ENCODE assay signal across 8 mouse cellular contexts in the genomic region with DNA sequence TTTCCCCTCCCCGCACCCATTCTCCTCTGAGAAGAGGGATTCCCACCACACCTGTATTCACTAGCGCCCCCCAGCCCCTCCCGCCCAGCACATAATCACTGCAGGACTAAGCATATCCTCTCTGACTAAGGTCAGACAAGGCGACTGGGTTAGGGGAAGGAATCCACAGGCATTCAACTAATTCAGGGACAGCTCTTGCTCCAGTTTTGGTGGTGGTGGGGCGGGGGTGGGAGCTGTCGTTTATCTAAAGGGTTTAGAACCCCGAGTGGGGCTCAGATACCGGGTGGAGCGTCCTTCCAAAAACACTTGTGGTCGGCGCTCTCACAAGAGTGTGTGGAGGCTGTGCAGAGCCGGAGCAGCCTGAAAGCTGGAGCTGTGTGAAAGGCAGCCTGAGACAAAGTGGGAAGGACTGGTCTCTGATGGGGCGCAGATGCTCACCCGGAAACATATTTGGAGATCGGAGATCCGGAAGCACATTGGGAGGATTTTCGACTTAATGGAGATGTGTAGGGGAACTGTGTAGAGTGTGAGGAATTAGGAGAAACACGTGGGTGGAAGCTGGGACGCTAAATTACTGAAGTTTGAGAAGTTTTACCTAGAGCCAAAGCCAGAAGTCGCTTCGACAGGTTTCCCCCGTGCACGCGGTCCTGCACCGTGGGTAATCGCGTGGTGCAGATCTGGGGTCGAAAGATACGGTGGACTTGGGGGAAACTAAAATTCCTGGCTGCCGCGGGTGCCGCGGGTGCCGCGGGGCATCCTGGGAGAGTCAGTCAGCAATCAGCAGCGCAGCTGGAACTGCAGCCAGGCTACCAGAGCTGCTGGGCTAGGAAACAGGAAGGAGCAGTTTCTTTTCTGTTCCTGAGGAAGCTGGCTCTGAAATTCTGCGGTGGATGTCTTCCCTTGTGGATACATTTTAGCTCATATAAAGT. TPM values are rescaled to one million over a fixed set of nuclear protein-coding genes. Genes with fewer than 3 reads are reported as not detected.
DNase-seq lines count a peak whose midpoint lies in the region; ATAC-seq and TF ChIP-seq lines count a peak whose summit lies in the region.

No protein-coding gene starts in this region.

- H3K27ac ChIP-seq in CH12.LX (ENCODE audit: insufficient read depth, low read depth), result peak overlapping the region; percentile 79
- peak overlapping the region; percentile 61 for H3K27ac ChIP-seq in brown adipose tissue, adult 24 weeks (replicated peaks; ENCODE audit: low read depth, low read length)
- H3K27ac ChIP-seq in heart, embryonic 16.5 days (ENCODE audit: low read length), result peak overlapping the region; percentile 84
- peak overlapping the region; percentile 89 for H3K27ac ChIP-seq in liver, postnatal 0 days (ENCODE audit: low read depth)
- H3K27ac ChIP-seq in neural tube, embryonic 14.5 days (ENCODE audit: low read depth, low read length), result peak overlapping the region; percentile 78

- peaks cover 4 to 5% of the 10 kb centered on the region in 2 experiments for H3K36me3 ChIP-seq in CH12.LX (replicated peaks in 1 of 2; ENCODE audit: control insufficient read depth in 1 of 2, insufficient read depth in 1 of 2, low read length in 1 of 2)
- H3K36me3 ChIP-seq in heart, embryonic 16.5 days (ENCODE audit: control insufficient read depth, insufficient read depth), result 0 out of 2 replicates have a peak, but pooled peaks cover 4% of the 10 kb centered on the region
- H3K36me3 ChIP-seq in liver, postnatal 0 days (replicated peaks; ENCODE audit: insufficient read depth, low read length), result no peaks in the 10 kb centered on the region
- H3K36me3 ChIP-seq in neural tube, embryonic 14.5 days (ENCODE audit: control insufficient read depth, insufficient read depth, low read length), result no peaks in the 10 kb centered on the region

- peak overlapping the region; percentile 79 for H3K9ac ChIP-seq in CH12.LX (ENCODE audit: insufficient read depth, low read depth)
- peak overlapping the region; percentile 73 for H3K9ac ChIP-seq in heart, embryonic 16.5 days (ENCODE audit: low read length)
- peak overlapping the region; percentile 80 for H3K9ac ChIP-seq in liver, postnatal 0 days (replicated peaks)
- H3K9ac ChIP-seq in neural tube, embryonic 14.5 days (replicated peaks; ENCODE audit: low read depth, low read length), result peak overlapping the region; percentile 60

- DNase-seq in CH12.LX (ENCODE audit: extremely low read depth), result peak; percentile 70
- DNase-seq in kidney, postnatal 25 days, result peak; percentile 77 to 88
- DNase-seq in liver, postnatal 0 days, result peak; percentile 80
- peak; percentile 71 for DNase-seq in testis, postnatal 14 days (ENCODE audit: low spot score)

- no peaks in the 10 kb centered on the region for H3K27me3 ChIP-seq in CH12.LX (replicated peaks)
- no peaks in the 10 kb centered on the region for H3K27me3 ChIP-seq in heart, embryonic 16.5 days (ENCODE audit: control insufficient read depth, insufficient read depth, low read length)
- H3K27me3 ChIP-seq in liver, postnatal 0 days (ENCODE audit: insufficient read depth, low read length), result no peaks in the 10 kb centered on the region
- no peaks in the 10 kb centered on the region for H3K27me3 ChIP-seq in neural tube, embryonic 14.5 days (ENCODE audit: control insufficient read depth, insufficient read depth, low read length)

- no peak for TF ChIP-seq RAD21 in CH12.LX (IDR thresholded peaks at IDR 0.05; ENCODE audit: low read depth, low read length)

- dilution Hi-C loops in CH12.LX (cut with MboI; ENCODE audit: extremely low pct_ligation_motif_present, extremely low pct_unique_long_range_greater_than_20kb, low sequenced_read_pairs), result no loop called here

- no peaks in the 10 kb centered on the region for H3K79me2 ChIP-seq in CH12.LX (replicated peaks; ENCODE audit: control insufficient read depth, extremely low read depth, insufficient read depth, poor library complexity, severe bottlenecking)

- WGBS in heart, embryonic 16.5 days, result under 1% methylated on average over 37 of the region's 37 CpGs
- WGBS in liver, postnatal 0 days (ENCODE audit: insufficient replicate concordance), result 1% methylated on average over 37 of the region's 37 CpGs
- 0% methylated on average over 37 of the region's 37 CpGs for WGBS in neural tube, embryonic 14.5 days

- TF ChIP-seq POLR2A in CH12.LX (IDR thresholded peaks at IDR 0.05; ENCODE audit: low read depth, low read length), result peak; percentile 86

- peak; percentile 96 for ATAC-seq in erythroid progenitor cell, adult 5-6 weeks (replicated peaks; ENCODE audit: low FRiP score, poor library complexity, severe bottlenecking)
- peak; percentile 95 for ATAC-seq in heart, embryonic 16.5 days (replicated peaks; ENCODE audit: extremely low read depth, insufficient read depth, low FRiP score)
- peak; percentile 90 for ATAC-seq in liver, postnatal 0 days
- ATAC-seq in neural tube, embryonic 14.5 days (ENCODE audit: low read depth), result peak; percentile 92

- H3K9me3 ChIP-seq in CH12.LX (replicated peaks; ENCODE audit: low read length), result peaks cover 5% of the 10 kb centered on the region
- no peaks in the 10 kb centered on the region for H3K9me3 ChIP-seq in heart, embryonic 16.5 days (replicated peaks; ENCODE audit: control insufficient read depth, low read length)
- no peaks in the 10 kb centered on the region for H3K9me3 ChIP-seq in liver, postnatal 0 days (ENCODE audit: low read length)
- H3K9me3 ChIP-seq in neural tube, embryonic 14.5 days (ENCODE audit: control insufficient read depth, low read length), result no peaks in the 10 kb centered on the region

- peak overlapping the region; percentile 55 to 78 (median 72) for H3K4me3 ChIP-seq in CH12.LX (replicated peaks in 1 of 3; ENCODE audit: low read depth in 2 of 3, low read length in 2 of 3, poor library complexity in 1 of 3)
- H3K4me3 ChIP-seq in brown adipose tissue, adult 24 weeks (ENCODE audit: insufficient read depth, low read depth, low read length), result peak overlapping the region; percentile 73
- H3K4me3 ChIP-seq in heart, embryonic 16.5 days (ENCODE audit: low read length), result peak overlapping the region; percentile 64
- peak overlapping the region; percentile 70 for H3K4me3 ChIP-seq in liver, postnatal 0 days (ENCODE audit: low read depth, low read length)
- peak overlapping the region; percentile 49 for H3K4me3 ChIP-seq in neural tube, embryonic 14.5 days (ENCODE audit: low read depth, low read length)

- no peak for TF ChIP-seq CTCF in CH12.LX (conservative IDR thresholded peaks at IDR 0.05 in 1 of 2, IDR thresholded peaks at IDR 0.05 in 1 of 2; ENCODE audit: low read depth in 2 of 2, low read length in 2 of 2)
- no peak for TF ChIP-seq CTCF in liver, postnatal 0 days (IDR thresholded peaks at IDR 0.05; ENCODE audit: low read depth)

- H3K4me1 ChIP-seq in CH12.LX (ENCODE audit: control insufficient read depth in 1 of 2, insufficient read depth in 2 of 2), result peaks cover 3 to 5% of the 10 kb centered on the region in 2 experiments
- no peaks in the 10 kb centered on the region for H3K4me1 ChIP-seq in brown adipose tissue, adult 24 weeks (ENCODE audit: control insufficient read depth, insufficient read depth, insufficient read length, low read length)
- H3K4me1 ChIP-seq in heart, embryonic 16.5 days (ENCODE audit: control insufficient read depth, insufficient read depth, low read length), result peaks cover 4% of the 10 kb centered on the region
- H3K4me1 ChIP-seq in liver, postnatal 0 days (ENCODE audit: insufficient read depth), result peaks cover 7% of the 10 kb centered on the region
- H3K4me1 ChIP-seq in neural tube, embryonic 14.5 days (ENCODE audit: control insufficient read depth, insufficient read depth, low read length), result 0 out of 2 replicates have a peak, but pooled peaks cover 3% of the 10 kb centered on the region

- in situ Hi-C loops in CH12.LX (cut with MboI; ENCODE audit: low pct_ligation_motif_present, low pct_unique_long_range_greater_than_20kb, low sequenced_read_pairs), result loop anchor here (10.0 kb wide), 1 partner anchor 92 kb away; a partner anchor contains a TSS

- peak overlapping the region; percentile 90 for H3K4me2 ChIP-seq in CH12.LX (ENCODE audit: insufficient read depth, low read depth, poor library complexity, severe bottlenecking)
- H3K4me2 ChIP-seq in heart, embryonic 16.5 days (ENCODE audit: low read depth, low read length), result peak overlapping the region; percentile 92
- H3K4me2 ChIP-seq in liver, postnatal 0 days (ENCODE audit: low read depth, low read length), result peak overlapping the region; percentile 97
- H3K4me2 ChIP-seq in neural tube, embryonic 14.5 days (ENCODE audit: low read depth, low read length), result peak overlapping the region; percentile 89

- TF ChIP-seq EP300 in CH12.LX (IDR thresholded peaks at IDR 0.05; ENCODE audit: low read length), result 0 out of 2 replicates have a peak, but pooled peaks have one; percentile 18
- TF ChIP-seq EP300 in liver, postnatal 0 days (IDR thresholded peaks at IDR 0.05; ENCODE audit: low read depth), result peak; percentile 26; the same call in 1 of the 2 replicates

RNA-seq across cellular contexts. Expression of a gene that starts 18.9 kb away (rescaled TPM):
- 8.6 and 9.6 TPM in 2 replicates for total RNA-seq in CH12.LX (2012; rRNA removed)
- 15.4 and 16.3 TPM in 2 replicates for total RNA-seq in CH12.LX (2014; rRNA removed)
- 5.9 and 6.4 TPM in 2 replicates for polyA plus RNA-seq in CH12.LX (2012; ENCODE audit: insufficient read length, low read depth)
- polyA plus RNA-seq in brown adipose tissue, adult 24 weeks (2012; ENCODE audit: insufficient read depth, insufficient read length, missing spikeins), result 5.0 and 6.8 TPM in 2 replicates
- total RNA-seq in erythroid progenitor cell, adult 5-6 weeks (2015; ENCODE audit: low replicate concordance), result 5.0 and 6.3 TPM in 2 replicates
- 3.2 and 4.1 TPM in 2 replicates for total RNA-seq in erythroid progenitor cell, adult 5-6 weeks (2017; ENCODE audit: low replicate concordance)
- 4.3 and 4.9 TPM in 2 replicates for polyA plus RNA-seq in heart, embryonic 16.5 days (2015; fragmentation: Nextera tagmentation; extraction: Ambion mirVana)
- polyA plus RNA-seq in liver, postnatal 0 days (2015; fragmentation: Nextera tagmentation; extraction: Ambion mirVana), result 0.85 and 1.2 TPM in 2 replicates
- 1.5 and 2.3 TPM in 2 replicates for polyA plus RNA-seq in neural tube, embryonic 14.5 days (2014; fragmentation: Nextera tagmentation; extraction: Ambion mirVana)

RNA-seq across cellular contexts. Expression of a gene that starts 27.7 kb away (rescaled TPM):
- total RNA-seq in CH12.LX (2012; rRNA removed), result 4.7 and 5.4 TPM in 2 replicates
- 8.4 and 9.6 TPM in 2 replicates for total RNA-seq in CH12.LX (2014; rRNA removed)
- polyA plus RNA-seq in CH12.LX (2012; ENCODE audit: insufficient read length, low read depth), result 2.4 and 3.7 TPM in 2 replicates
- polyA plus RNA-seq in brown adipose tissue, adult 24 weeks (2012; ENCODE audit: insufficient read depth, insufficient read length, missing spikeins), result 3.1 and 3.6 TPM in 2 replicates
- 2.1 and 11.5 TPM in 2 replicates for total RNA-seq in erythroid progenitor cell, adult 5-6 weeks (2015; ENCODE audit: low replicate concordance)
- 3.3 and 9.1 TPM in 2 replicates for total RNA-seq in erythroid progenitor cell, adult 5-6 weeks (2017; ENCODE audit: low replicate concordance)
- 5.6 and 6.9 TPM in 2 replicates for polyA plus RNA-seq in heart, embryonic 16.5 days (2015; fragmentation: Nextera tagmentation; extraction: Ambion mirVana)
- 2.7 and 3.5 TPM in 2 replicates for polyA plus RNA-seq in liver, postnatal 0 days (2015; fragmentation: Nextera tagmentation; extraction: Ambion mirVana)
- 9.6 and 10.4 TPM in 2 replicates for polyA plus RNA-seq in neural tube, embryonic 14.5 days (2014; fragmentation: Nextera tagmentation; extraction: Ambion mirVana)

RNA-seq across cellular contexts. Expression of a gene that starts 50.3 kb away (rescaled TPM):
- total RNA-seq in CH12.LX (2012; rRNA removed) (0.72 and 0.97 TPM in 2 replicates), CH12.LX (2014; rRNA removed) (1.6 and 1.7 TPM in 2 replicates)
- 0.67 and 0.74 TPM in 2 replicates for polyA plus RNA-seq in CH12.LX (2012; ENCODE audit: insufficient read length, low read depth)
- 4.5 and 8.5 TPM in 2 replicates for polyA plus RNA-seq in brown adipose tissue, adult 24 weeks (2012; ENCODE audit: insufficient read depth, insufficient read length, missing spikeins)
- total RNA-seq in erythroid progenitor cell, adult 5-6 weeks (2015; ENCODE audit: low replicate concordance), result 4.6 and 4.7 TPM in 2 replicates
- 2.4 and 2.7 TPM in 2 replicates for total RNA-seq in erythroid progenitor cell, adult 5-6 weeks (2017; ENCODE audit: low replicate concordance)
- polyA plus RNA-seq in heart, embryonic 16.5 days (2015; fragmentation: Nextera tagmentation; extraction: Ambion mirVana), result 10.9 and 13.2 TPM in 2 replicates
- 3.2 and 3.7 TPM in 2 replicates for polyA plus RNA-seq in liver, postnatal 0 days (2015; fragmentation: Nextera tagmentation; extraction: Ambion mirVana)
- polyA plus RNA-seq in neural tube, embryonic 14.5 days (2014; fragmentation: Nextera tagmentation; extraction: Ambion mirVana), result 23.7 and 27.1 TPM in 2 replicates

Comparison
In these comparisons a context has a peak if more than half of its experiments do, and no peak if none do; other contexts are left out.
1. Peak in every context shown above with its lines: DNase-seq, ATAC-seq, H3K4me3 ChIP-seq and H3K27ac ChIP-seq.